Mouse (Mus musculus): ENCODE results near the gene Rexo2. TPM values are rescaled to one million over a fixed set of nuclear protein-coding genes. Genes with fewer than 3 reads are reported as not detected.

Gene Rexo2
- polyA plus RNA-seq, 1 experiment from 2014 or later: 119 TPM

DNA sequence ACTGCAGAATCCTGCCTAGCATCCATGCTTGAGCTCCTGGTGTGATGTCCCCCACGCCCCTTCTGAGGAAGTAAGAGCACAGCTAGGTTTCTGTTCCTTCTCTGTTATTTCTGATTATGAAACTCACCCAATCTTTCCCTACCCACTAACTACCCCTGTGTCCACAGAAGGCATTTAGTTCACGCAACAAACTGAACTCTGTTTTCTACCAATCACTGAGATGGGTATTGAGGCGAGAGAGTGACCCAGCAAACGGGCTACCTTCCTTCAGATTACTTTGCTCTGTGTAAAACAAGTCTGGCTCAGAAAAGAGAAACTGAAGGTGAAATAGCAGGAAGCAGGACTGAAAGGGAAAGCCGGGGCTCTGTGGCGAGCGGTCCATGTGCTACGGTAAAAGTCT lies 58.0 kb downstream of the Rexo2 start:
- H3K4me3 ChIP-seq (ENCODE audit: low read depth, low read length): no peak overlapping the region
- H3K9me3 ChIP-seq (replicated peaks; ENCODE audit: control insufficient read depth, low read length, poor library complexity, severe bottlenecking): no peaks in the 10 kb centered on the region
- no peaks in the 10 kb centered on the region for H3K27me3 ChIP-seq (ENCODE audit: control insufficient read depth, insufficient read depth, low read depth, low read length)
- no peak overlapping the region for H3K27ac ChIP-seq (ENCODE audit: low read length)
- ATAC-seq: no peak
- H3K4me1 ChIP-seq (ENCODE audit: control insufficient read depth, insufficient read depth, low read length): no peaks in the 10 kb centered on the region
- H3K4me2 ChIP-seq (ENCODE audit: low read length): no peak overlapping the region
- 83% methylated on average over 8 of the region's 8 CpGs for WGBS
- no peak overlapping the region for H3K9ac ChIP-seq (ENCODE audit: low read depth, low read length)
- no peaks in the 10 kb centered on the region for H3K36me3 ChIP-seq (ENCODE audit: control insufficient read depth, insufficient read depth, low read length)

DNA sequence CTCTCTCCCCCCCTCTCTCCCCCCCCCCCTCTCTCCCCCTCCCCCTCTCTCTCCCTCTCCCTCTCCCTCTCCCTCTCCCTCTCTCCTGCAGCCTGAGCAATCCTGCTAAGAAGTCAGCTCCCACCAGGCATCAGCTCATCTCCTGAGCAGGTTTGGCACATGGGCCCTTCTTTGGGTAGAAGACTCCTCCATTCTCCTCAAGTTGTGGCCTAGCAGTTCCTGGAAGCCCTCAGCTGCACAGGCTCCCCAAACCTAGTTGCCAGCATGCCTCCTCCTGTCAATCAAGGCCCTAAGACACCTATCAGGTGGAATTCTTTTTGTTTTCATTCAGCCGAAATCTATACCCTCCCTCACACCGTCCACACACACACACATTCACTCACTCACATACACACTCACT lies 58.9 kb downstream of the Rexo2 start:
- no peaks in the 10 kb centered on the region for H3K36me3 ChIP-seq (ENCODE audit: control insufficient read depth, insufficient read depth, low read length)
- 87% methylated on average over 2 of the region's 2 CpGs for WGBS
- ATAC-seq: no peak

DNA sequence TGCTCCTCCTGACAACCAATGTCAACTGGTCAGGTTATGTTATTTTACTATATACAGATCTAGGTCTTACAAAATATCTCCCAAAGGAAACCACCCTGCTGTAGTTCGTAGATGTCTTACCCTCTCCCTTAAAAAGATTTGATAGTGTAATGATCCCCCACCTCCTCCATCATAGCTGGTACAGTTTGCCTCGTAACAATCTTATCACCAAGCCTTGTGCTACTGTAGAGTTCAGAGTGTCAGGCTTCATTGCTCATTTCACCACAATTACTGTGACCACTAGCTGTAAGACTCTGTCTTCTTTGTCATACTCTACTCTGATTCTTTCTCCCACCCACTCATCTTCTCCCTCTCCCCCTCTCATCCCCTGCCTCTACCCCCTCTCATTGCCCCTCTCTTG lies 59.4 kb downstream of the Rexo2 start:
- Histone ChIP-seq H3K4me2 (ENCODE audit: low read length) (no peak overlapping the region), H3K36me3 (ENCODE audit: control insufficient read depth, insufficient read depth, low read length) (no peaks in the 10 kb centered on the region), H3K9me3 (replicated peaks; ENCODE audit: control insufficient read depth, low read length, poor library complexity, severe bottlenecking) (no peaks in the 10 kb centered on the region), H3K27ac (ENCODE audit: low read length) (no peak overlapping the region), H3K4me3 (ENCODE audit: low read depth, low read length) (no peak overlapping the region), H3K4me1 (ENCODE audit: control insufficient read depth, insufficient read depth, low read length) (no peaks in the 10 kb centered on the region), H3K27me3 (ENCODE audit: control insufficient read depth, insufficient read depth, low read depth, low read length) (no peaks in the 10 kb centered on the region), H3K9ac (ENCODE audit: low read depth, low read length) (no peak overlapping the region)
- no peak for ATAC-seq
- WGBS: 93% methylated on average over 2 of the region's 2 CpGs

More for the DNA sequence above, 58.9 kb downstream of the Rexo2 start:
- no peak overlapping the region for H3K9ac ChIP-seq (ENCODE audit: low read depth, low read length)
- H3K27me3 ChIP-seq (ENCODE audit: control insufficient read depth, insufficient read depth, low read depth, low read length): no peaks in the 10 kb centered on the region
- H3K9me3 ChIP-seq (replicated peaks; ENCODE audit: control insufficient read depth, low read length, poor library complexity, severe bottlenecking): no peaks in the 10 kb centered on the region
- H3K4me1 ChIP-seq (ENCODE audit: control insufficient read depth, insufficient read depth, low read length): no peaks in the 10 kb centered on the region
- no peak overlapping the region for H3K27ac ChIP-seq (ENCODE audit: low read length)
- no peak overlapping the region for H3K4me3 ChIP-seq (ENCODE audit: low read depth, low read length)
- no peak overlapping the region for H3K4me2 ChIP-seq (ENCODE audit: low read length)

DNA sequence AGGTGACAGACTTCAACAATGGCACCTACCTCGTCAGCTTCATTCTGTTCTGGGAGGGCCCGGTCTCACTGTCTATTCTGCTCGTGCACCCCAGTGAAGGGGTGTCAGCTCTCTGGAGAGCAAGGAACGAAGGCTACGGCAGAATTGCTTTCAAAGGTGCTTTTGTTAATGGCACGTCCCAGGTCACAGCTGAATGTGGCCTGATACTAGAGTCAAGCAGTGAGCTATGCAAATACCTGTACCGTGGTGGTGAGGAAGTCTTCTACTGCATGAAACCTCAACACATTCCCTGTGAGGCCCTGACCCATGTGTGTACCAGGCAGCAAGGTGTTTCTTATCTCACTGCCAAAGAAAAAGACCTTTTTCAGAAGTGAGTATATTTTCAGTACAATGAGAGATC lies 60.0 kb downstream of the Rexo2 start:
- no peak for ATAC-seq
- no peak overlapping the region for H3K4me2 ChIP-seq (ENCODE audit: low read length)
- no peaks in the 10 kb centered on the region for H3K36me3 ChIP-seq (ENCODE audit: control insufficient read depth, insufficient read depth, low read length)
- H3K27me3 ChIP-seq (ENCODE audit: control insufficient read depth, insufficient read depth, low read depth, low read length): no peaks in the 10 kb centered on the region
- no peaks in the 10 kb centered on the region for H3K4me1 ChIP-seq (ENCODE audit: control insufficient read depth, insufficient read depth, low read length)
- H3K9ac ChIP-seq (ENCODE audit: low read depth, low read length): no peak overlapping the region
- H3K9me3 ChIP-seq (replicated peaks; ENCODE audit: control insufficient read depth, low read length, poor library complexity, severe bottlenecking): no peaks in the 10 kb centered on the region
- 83% methylated on average over 7 of the region's 7 CpGs for WGBS
- H3K27ac ChIP-seq (ENCODE audit: low read length): no peak overlapping the region
- H3K4me3 ChIP-seq (ENCODE audit: low read depth, low read length): no peak overlapping the region

DNA sequence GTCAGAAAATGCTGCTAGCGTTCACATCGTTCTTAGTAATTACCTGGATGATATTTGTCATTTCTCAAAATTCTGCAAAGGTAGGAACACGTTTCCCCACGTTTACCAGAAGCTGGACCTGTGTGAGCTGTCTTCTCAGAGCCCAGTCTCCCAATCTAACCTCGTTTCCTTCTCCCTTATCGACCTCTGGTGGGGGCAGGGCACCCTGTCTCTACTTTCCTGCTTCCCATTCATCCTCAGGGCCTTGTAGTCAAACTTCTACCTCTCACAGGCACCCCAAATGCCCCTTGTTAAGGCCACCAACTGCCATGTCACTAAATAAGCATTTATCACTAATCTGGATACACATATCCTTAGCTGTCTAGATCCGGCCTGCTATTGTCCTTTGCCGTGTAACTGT lies 61.6 kb downstream of the Rexo2 start:
- ATAC-seq: no peak
- no peak overlapping the region for H3K4me3 ChIP-seq (ENCODE audit: low read depth, low read length)
- H3K27me3 ChIP-seq (ENCODE audit: control insufficient read depth, insufficient read depth, low read depth, low read length): no peaks in the 10 kb centered on the region
- H3K9me3 ChIP-seq (replicated peaks; ENCODE audit: control insufficient read depth, low read length, poor library complexity, severe bottlenecking): no peaks in the 10 kb centered on the region
- H3K36me3 ChIP-seq (ENCODE audit: control insufficient read depth, insufficient read depth, low read length): no peaks in the 10 kb centered on the region
- WGBS: 62% methylated on average over 8 of the region's 8 CpGs
- no peak overlapping the region for H3K27ac ChIP-seq (ENCODE audit: low read length)
- H3K4me1 ChIP-seq (ENCODE audit: control insufficient read depth, insufficient read depth, low read length): no peaks in the 10 kb centered on the region
- no peak overlapping the region for H3K4me2 ChIP-seq (ENCODE audit: low read length)
- H3K9ac ChIP-seq (ENCODE audit: low read depth, low read length): no peak overlapping the region

Small RNAs within 50 kb of the gene (microRNA-seq; reads per million reads assigned to microRNA genes)
- not detected for gene Gm23653

Other genes with a start within 250 kb of the Rexo2 start
- 0.48 and 0.50 TPM in 2 replicates for gene Nxpe2, start 127.2 kb downstream of the Rexo2 start, polyA plus RNA-seq (2015; fragmentation: Nextera tagmentation; extraction: Ambion mirVana)
- 73.8 and 82.6 TPM in 2 replicates for gene Rbm7, start 14.7 kb upstream of the Rexo2 start, polyA plus RNA-seq (2015; fragmentation: Nextera tagmentation; extraction: Ambion mirVana)
- gene Gm5617, start 14.8 kb upstream of the Rexo2 start, polyA plus RNA-seq (2015; fragmentation: Nextera tagmentation; extraction: Ambion mirVana): 21.0 and 21.5 TPM in 2 replicates
- 2.4 and 2.9 TPM in 2 replicates for gene Nnmt, start 124.5 kb upstream of the Rexo2 start, polyA plus RNA-seq (2015; fragmentation: Nextera tagmentation; extraction: Ambion mirVana)

Measured in midbrain, embryonic 16.5 days (tissue).